Mouse (Mus musculus): ENCODE measurements around the gene Dnajb3.

DNA sequence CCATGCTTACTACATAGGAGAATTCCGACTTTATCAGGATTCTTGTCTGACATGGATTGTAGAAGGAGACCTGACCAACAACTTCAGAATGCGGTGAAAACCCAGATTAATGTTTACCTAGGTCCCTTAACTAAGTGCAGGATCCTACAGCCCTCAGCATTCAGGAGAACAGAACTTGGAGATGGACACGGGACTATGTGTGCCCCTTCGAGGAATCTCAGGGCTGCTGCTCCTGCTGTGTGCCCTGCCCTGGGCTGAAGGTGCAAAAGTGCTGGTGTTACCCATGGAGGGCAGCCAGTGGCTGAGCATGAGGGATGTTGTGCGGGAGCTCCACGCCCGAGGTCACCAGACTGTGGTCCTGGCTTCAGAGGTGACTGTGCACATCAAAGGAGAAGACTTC lies 5.1 kb downstream of the Dnajb3 start, which contains the start of gene Ugt1a2:
- TF ChIP-seq CTCF (IDR thresholded peaks at IDR 0.05; ENCODE audit: insufficient read depth, low read depth, low read length) (no peak), POLR2A (IDR thresholded peaks at IDR 0.05; ENCODE audit: insufficient read depth, low read depth, low read length) (no peak)
